Mouse (Mus musculus) heart, postnatal 14 days (tissue): ENCODE results near the gene 9630041A04Rik. TPM values are rescaled to one million over a fixed set of nuclear protein-coding genes. Genes with fewer than 3 reads are reported as not detected.

ENCODE experiments used
- DNase-seq, 2 experiments: peaks; one replicate each; pipeline ENCODE4 v3.0.0; 2021 to 2022
- intact Hi-C: fragments of 180-260 bp; cut with DNase I; formaldehyde crosslinking; loops from one replicate; pipeline ENCODE4 v1.15.1; 2025
- total RNA-seq, 2 experiments: library from RNA; stranded (reverse); gene quantifications; 2 replicates each; pipeline ENCODE4 v1.2.3; 2021

Gene 9630041A04Rik
- total RNA-seq, 2 experiments from 2014 or later: not detected

GRCm38 (mm10) chr9:101990032-101990431, 128.4 kb downstream of the 9630041A04Rik start:
- no peak for DNase-seq

GRCm38 (mm10) chr9:101990836-101991235, 129.2 kb downstream of the 9630041A04Rik start:
- no peak for DNase-seq
- intact Hi-C loops: no loop called here

More at GRCm38 (mm10) chr9:101990032-101990431, 128.4 kb downstream of the 9630041A04Rik start:
- intact Hi-C loops: no loop called here
